Mouse (Mus musculus) hematopoietic stem cell, adult 5-6 weeks (primary cell): ENCODE measurements at regions not wholly inside any gene's neighbourhood (a gene's known extent, or its start where the extent isn't known, plus 50 kb on each side); places are given as distances from the start of the nearest gene placed in this dataset.

Source experiments
- ATAC-seq, 2 experiments: fragments of 125-278 bp in 1 of 2; replicated peaks in 1 of 2; 2 replicates each; pipeline ENCODE4 v1.8.0; 2016 to 2017; ENCODE audit warnings: inconsistent platforms in 2 of 2, mild to moderate bottlenecking in 2 of 2, moderate number of reproducible peaks in 2 of 2, low read depth in 1 of 2, moderate TSS enrichment in 1 of 2; ENCODE audit not compliant: low FRiP score in 2 of 2, poor library complexity in 2 of 2, severe bottlenecking in 2 of 2, insufficient read depth in 1 of 2, low TSS enrichment in 1 of 2

DNA sequence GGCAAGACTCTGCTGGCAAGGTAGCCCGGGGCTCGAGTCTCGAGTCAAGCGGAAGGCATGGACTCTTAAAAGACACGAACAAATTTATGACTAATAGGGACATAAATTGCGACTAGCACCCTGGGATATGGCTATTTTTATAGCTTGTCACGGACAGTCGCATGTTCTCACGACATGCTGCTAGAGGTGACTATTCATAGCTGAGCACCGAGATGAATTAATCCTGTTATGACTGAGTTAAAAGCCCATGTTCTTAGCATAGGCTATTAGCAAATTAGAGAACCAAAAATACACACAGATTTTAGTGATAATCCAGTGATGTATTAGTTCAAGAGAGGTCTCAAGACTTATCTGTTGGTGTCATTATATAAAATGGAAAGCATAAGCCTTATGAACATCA, 539.2 kb downstream of the Gm19410 start:
- no peak for ATAC-seq

DNA sequence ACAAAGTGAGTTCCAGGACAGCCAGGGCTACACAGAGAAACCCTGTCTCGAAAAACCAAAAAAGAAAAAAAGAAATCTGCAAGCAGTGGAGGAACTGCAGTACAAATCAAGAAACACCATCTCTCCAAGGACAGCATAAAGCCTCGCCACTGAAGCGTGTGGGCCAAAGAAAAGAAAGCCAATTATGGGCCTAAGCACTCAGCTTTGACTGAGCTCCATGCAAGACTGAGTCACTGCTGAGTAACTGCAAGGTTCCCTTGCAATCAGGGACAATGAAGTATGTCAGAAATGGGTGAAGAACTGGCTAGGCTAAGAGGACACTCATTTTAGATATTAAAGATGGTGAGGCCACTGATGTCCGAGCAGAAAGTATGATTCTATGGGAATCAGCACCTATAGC, 540.7 kb downstream of the Gm19410 start:
- no peak for ATAC-seq

DNA sequence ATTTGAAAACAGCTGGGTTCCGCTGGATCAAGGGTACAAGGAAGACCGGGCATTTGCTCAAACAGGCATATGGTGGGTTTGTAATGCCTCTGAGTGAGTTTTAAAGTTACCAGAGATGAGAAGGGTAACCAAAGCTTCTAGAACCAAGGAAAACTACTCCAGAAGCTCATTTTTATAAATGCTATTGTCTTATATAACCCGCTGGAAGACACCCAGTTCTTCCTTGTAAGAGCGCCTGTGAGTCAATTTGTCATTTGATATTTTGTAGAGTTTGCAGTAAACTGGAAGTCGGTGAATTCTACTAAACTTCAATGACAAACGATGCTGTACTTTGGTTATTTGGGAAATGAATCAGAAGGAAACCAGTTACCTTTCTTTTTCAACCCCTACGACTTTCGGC, 541.9 kb downstream of the Gm19410 start:
- ATAC-seq, result no peak

DNA sequence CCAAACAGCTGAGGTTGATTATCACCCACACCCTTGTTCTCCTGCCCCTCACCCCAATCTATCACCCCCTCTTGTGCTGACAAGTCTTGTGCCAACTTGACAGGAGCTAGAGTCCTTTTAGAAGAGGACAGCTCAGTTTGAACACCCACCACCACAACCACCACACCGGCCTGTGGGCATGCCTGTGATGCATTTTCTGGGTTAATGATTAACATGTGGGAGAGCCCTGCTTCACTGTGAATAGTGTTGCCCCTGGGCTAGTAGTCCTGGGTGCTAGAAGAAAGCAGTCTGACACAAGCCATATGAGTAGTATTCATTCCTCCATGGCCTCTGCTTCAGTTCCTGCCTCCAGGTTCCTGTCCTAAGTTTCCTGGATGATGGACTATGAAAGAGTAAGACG, 542.5 kb downstream of the Gm19410 start:
- no peak for ATAC-seq

DNA sequence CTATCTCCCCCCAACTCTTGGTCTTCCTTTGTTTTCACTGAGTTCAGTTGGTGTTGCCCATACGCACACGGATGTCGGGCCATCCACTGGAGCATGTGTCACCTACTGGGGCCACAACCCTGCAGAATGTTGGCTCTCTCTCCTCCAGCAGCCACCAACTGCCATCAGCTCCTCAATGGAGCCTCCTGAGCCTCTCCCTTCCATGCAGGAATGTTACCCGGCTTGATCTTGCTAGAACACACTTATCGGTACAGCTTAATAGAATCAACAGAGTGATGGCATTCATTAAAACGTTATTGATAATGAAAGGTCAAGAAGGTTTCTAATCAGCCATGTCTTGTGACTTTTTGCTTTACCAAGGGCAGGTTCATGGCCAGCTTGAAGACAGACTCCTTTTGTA, 543.7 kb downstream of the Gm19410 start:
- ATAC-seq, result no peak

DNA sequence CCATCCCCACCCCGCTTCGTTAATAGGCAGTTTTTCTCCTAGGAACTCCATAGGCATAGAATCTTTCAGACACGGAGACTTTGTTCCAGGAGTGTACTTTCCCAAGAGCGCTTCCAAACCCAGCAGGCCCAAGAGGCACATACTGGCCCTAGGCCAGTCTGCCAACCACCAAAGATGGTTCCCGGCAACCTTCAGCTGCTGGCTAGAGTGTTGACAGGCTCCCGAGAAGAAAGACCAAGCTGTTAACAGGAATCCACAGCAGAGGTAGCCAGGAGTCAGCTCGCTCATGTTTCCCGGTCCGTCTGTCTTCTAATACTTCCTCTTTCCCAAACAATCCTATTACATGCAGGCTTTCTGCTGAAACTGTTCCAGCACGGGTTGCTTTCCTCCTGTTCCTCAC, 544.4 kb downstream of the Gm19410 start:
- ATAC-seq, result no peak

DNA sequence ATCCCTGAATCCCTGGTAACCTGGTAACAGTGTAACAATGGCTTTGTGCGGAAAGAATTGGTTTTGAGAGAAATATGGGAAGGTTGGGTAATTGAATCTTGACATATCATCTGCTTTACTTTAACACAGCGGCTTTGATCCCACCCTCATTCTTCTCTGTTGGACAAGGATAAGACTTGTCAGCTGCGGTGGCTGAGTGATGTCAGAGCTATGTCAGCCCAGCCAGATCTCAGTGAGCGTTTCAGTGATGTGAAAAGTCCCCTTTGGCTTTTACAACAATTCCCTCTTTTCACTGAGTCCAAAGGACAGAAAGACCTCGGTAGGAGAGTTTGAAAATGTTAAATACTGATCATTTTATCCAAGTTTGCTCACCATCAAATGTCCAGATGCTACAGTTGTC, 546.1 kb downstream of the Gm19410 start:
- no peak for ATAC-seq

DNA sequence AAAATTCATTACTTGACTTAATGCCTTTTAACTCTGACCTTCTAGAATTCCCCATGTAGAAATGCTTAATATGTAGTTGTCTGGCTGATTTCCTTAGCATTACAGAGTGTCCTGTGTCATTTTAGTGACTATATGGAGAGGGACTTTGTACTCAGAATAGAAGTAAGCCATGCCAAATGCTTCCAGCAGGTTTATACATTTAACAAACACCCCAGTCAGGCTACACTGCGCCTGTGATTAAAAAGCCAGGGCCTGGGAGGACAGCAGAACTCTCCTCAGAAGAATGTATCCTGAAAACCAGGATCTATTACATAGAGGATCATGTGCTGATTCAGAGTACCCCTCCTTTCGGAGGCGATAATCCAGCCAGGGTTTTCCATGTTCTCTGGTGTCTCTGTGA, 547.4 kb downstream of the Gm19410 start:
- ATAC-seq, result no peak

DNA sequence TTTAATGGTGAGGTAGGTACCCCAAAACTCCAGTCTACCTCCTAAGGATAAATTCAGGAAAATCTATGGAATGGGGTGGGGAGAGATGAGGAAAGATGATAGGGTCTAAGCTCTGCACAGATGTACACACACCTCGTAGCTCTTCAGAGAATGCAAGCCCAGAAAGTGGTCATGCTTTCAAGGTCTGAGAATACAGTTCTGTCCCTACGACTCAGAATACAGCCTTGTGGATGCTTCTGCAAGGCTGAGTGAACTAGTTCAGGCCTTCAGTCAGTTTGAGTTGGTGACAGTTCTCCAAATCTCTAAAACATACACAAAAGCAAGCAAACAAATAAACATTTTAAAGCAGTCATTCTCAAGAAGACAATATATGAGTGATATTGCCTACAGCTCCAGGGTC, 552.8 kb downstream of the Gm19410 start:
- ATAC-seq, result no peak

DNA sequence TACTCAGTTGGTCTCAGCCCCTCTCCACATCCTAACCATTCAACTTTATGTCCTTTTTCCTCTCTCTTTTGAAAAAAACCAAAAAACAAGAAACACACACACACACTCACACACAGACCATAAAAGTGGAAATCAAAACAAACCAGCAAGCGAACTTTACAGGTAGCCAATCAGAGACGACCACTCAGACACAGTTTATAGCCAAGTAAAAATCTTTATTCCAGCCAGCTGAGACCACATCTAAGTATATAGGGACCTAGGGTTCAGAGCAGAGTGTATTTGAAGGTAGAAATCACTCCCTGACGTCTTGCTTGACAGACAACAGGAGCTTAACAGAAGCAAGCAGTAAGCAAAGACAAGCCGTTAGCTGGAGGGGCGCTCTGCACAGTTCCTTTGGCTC, 553.3 kb downstream of the Gm19410 start:
- ATAC-seq, result no peak

DNA sequence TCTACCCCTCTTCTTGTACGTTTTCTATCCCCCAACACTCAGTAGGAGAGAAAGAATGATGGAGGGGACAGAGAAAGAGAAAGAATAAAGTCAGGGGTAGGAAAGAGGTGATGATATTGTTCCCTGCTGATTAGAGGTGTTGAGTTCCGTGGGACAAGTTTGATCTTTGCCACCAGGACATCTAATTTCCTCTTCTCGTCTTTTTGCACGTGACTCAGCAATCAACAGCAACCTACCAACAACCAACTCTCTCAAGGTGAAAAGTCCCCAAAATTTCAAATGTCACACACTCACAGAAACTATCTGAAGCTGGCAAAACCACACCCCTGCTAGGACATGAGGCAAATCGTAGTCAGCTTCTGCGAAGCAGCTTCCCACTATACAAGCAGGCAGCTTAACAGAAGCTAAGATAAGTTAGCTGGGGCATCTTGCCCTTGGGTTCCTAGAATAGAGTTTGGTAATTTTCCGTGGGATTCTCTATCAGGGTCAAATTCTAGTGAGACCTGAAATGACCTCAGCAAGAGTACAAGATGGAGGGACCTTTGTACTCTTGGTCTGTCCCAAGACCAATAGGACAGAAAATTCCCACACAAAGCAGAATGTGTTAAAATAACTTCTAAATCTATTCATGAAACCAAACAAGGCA, 553.8 kb downstream of the Gm19410 start:
- ATAC-seq, result no peak

DNA sequence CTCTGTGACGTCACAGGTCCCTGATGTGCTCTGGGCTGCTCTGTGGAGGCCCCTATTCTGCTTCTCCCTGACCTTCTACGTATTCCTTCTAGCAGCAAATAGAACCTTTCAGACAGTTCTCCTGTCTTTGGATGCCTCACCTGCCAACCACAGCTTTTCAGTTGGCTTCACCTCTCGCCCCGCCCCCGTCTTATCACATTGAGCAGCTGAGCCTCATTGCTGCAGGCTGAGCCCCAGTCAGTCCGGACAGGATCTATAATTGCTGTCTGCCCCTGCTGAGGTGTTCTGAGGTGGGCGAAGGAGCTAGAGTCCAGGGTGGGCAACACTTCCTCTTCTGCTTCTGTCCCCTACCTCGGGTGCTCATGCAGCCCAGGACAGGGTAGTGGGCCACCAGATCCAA, 556.5 kb downstream of the Gm19410 start:
- no peak for ATAC-seq

DNA sequence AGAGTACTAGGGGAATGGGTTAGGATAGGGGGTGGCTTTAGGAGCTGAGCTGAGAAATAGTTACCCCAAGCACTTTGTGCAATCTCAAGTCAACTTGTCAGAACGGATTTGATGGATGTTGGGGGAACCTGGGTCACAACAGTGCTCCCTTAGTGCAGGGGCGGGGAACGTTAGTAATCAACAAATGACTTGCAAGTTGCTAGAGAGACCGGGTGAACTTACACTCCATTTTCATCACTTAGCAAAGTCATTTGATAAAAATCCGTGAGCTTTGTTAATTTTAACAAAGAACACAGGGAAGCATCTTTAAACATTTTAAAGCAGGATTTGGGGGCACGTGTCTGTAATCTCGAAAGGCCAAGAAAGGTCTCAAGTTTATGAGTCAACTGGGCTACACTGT, 557.0 kb downstream of the Gm19410 start:
- no peak for ATAC-seq

DNA sequence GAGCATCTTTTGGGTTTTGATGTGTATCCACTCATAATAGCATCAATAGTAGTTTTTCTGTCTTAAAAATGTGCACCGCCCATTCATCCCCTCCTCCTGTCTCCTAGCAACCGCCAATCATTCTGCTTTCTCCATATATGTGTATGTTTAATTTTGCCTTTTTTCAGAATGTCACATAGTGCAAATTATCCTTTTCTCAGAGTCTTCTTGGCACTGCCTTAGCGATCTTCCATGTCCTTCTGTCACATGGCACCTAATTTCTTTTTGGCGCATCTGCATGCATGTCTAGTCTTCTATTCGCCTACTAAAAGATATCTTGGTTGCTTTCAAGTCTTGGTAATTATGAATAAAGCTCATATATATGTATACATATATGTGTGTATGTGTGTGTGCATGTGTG, 573.0 kb downstream of the Gm19410 start:
- ATAC-seq, result no peak

DNA sequence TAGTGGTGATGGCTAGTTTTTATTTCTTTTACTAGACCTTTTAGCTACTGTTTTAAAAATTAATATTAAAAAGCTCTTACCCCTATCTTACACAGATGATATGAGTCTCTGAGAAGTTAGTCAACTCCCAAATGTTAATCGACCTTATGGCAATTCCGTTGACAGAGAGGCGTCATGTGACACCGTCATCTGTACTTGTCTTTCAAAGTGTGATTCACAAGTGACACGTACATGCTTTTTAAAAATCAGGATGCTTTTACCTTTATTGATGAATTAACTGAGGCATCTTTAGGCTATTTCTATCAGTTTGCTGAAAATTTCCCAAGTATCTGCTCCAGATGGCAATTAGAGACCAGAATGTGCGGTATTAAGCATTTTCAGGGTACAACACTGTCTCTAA, 573.9 kb downstream of the Gm19410 start:
- ATAC-seq, result no peak

DNA sequence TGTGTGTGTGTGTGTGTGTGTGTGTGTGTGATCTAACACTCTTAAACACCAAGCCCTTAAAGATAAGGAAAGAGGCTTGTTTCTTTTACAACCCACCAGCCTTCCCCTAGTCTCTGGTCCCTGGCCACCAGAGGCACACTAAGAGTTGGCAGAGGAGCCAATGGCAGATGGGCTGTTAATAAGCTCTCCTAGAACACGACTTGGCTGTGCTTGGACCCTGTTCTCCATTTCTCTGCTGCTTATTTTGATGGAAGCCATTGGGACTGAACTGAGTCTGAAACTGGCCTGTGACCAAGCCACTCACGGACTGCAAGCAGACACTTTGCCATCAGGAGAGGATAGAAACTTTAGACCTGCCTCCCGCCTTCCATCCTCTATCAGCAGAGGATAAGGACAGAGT, 574.9 kb downstream of the Gm19410 start:
- ATAC-seq, result no peak

DNA sequence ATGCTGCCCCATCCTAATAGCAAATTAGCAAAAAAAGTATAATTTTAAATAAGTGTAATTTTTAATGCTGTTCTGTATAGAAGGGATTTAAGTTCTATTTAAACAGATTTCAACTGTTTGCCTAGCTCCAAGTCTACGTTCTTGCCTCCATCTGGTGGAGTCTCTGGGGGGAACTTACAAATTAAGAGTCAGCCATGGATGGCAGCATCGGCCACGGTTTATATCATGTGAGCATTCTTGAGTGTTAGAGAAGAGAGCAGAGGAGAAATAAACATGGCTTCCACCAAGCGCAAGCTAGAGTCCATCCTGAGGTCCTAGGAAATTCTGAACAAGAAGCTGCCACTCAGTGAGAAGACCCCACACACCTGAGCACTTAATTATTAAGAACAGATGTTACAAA, 576.4 kb downstream of the Gm19410 start:
- no peak for ATAC-seq

DNA sequence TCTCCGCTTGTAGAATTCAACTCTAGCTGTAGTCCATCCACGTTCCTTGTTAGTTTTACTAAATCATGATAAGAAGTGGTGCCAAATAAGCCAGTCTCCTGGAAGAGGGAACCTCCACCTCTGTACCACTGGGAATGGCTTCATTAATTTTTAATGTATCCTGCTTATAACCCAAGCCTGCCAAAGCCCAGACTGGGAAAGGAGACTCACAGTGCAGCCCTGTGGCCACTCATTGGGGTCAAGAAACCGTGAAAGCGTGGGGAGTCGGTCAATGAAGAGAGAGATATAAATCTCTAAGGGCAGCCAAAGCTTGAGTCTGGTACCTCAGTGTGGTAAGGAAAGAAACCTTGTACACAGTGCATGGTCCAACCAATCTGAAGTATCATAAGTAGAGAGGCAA, 577.1 kb downstream of the Gm19410 start:
- ATAC-seq, result no peak

DNA sequence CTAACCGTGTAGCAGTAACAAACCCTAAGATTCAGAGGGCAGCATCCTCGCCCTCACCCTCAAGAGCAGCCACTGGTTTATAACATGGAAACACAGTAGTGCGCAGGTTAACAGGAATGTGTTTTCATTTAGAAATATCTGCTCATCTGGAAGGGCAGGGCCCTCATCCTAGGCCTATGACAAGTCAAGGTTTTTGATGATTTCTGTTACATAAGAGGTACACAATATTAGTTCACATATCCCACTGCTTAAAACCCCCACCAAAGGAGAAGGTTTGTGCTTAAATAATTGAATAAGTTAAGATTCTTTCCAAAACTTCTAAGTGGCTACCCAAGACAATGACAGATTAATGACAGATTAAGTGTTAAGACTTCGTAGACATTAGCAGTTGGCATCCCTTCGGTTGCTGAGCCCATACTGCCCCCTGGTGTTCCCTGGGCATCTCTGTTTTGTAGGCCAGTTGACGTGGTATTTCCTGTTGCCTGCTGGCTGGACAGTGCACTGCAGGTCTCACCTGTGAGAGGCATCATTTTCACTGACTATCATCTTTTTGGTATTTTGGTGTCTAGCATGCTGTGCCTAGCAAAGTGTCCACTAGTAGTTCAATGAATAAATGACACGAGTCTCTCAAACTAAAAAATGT, 581.2 kb downstream of the Gm19410 start:
- peak; percentile 98 to 99 for ATAC-seq
